Mouse (Mus musculus) mouse trophoblast stem cell (cell line): ENCODE results near the gene Rbfox2.

Source experiments
- in situ Hi-C, 2 experiments: fragments of 300-500 bp; cut with MseI, MboI; formaldehyde crosslinking; loops; 2 replicates in 1 of 2; 3 replicates in 1 of 2; pipeline ENCODE4 v1.15.1; 2025

Rbfox2 gene

DNA sequence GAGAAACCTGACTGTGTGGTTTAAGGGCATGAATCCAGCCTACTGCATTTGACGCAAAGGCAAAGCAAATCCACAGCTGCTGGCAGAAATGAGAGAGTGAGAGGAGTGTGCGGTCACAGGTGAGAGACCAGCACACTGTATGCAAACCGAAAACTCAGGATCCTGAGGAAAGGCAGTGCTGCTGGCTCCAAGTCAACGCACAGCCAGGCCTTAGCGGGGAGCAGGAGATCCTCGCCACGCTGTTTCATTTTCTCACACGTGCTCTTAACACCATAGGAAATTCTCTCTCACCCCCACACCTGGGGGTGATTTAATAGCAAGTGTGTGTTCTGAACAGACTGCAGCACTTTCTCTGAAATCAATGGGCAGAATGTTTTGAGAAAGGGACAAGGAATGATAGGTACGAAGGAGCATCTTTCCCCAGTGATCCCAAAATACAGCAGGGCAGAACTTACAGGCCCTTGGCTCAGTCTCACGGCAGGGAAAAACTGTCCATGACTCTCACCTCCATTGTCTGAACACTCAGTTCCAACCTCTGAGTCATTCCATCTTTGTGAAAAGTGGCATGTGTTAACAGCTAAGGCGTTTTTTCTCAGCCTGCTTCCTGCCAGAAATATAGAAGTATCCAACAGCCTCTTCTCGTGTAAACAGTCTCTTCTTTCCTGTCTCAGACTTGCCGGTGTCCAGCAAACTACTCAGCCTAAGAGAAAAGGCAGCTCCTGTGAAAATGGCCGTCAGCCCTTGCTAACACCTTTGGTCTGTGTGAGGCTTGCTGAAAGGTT is 114.5 kb downstream of the Rbfox2 start:
- in situ Hi-C loops = no loop called here

DNA sequence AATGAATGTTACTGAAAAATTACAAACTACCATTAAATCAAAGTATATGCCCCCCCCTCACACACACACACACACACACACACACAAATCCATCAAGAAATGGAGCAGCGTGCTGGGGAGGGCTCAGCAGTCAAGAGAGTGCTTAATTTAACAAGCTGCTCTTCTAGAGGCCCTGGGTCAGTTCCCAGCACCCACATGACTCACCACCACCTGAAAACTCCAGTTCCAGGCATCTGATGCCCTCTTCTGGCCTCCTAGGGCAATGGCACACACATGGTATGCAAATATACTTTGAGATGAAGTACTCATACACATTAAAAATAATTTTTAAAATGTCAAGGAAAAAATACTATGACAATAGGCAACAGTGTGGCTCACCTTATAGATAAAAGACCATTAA is 120.7 kb downstream of the Rbfox2 start:
- in situ Hi-C loops = no loop called here

DNA sequence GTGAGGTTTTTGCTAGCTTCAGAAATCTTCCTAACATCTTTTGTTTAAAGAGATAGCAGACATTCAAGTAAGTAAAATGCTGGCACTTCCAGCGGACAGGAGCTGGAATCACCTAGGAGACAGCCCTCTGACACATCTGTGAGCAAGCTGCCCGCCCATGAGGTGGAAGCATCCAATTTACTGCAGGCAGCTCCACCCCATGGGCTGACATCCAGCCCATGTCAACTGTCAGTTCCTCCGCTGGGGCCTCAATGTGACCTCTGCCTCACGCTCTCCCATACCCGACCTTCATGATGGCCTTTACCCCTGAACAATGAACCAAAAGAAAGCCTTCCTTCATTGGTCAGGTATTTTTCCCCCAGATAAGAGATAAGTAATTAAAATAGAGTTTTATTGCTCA is 121.2 kb downstream of the Rbfox2 start:
- in situ Hi-C loops = no loop called here

DNA sequence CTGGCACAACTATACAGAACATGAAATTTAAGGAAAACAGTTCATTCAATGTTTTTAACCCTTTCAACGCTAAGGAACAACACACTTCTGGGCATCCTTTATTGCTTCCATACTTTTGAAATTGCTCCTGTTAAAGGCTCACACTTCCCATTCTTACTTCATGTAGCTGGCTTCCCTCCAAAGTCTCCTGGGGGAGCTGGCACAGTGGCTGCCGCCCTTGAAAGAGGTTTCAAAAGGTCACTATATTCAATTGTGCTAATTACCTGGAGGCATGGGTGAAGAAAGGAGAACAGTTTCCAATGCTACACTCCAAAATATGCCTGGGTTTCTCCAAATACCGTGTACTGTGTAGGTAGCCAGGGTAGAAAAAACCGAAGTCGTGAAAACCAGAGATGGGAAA is 124.0 kb downstream of the Rbfox2 start:
- in situ Hi-C loops = no loop called here

DNA sequence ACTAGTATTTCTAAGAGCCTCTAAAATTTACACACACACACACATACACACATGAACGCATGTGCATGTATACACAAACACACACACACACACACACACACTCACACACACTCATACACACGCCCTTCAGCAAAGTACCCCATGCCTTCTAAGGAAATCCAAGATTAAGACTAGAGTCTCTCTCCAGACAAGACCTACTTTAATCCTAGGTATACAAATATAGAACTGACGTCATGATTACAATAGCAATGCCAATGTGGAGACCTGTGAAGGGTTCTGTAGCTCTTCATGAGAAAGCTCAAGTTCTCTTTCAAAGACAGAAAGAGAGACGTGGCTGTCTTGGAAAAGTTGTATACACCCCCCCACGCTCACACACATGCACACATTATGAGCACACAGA is 132.8 kb downstream of the Rbfox2 start:
- in situ Hi-C loops = no loop called here

DNA sequence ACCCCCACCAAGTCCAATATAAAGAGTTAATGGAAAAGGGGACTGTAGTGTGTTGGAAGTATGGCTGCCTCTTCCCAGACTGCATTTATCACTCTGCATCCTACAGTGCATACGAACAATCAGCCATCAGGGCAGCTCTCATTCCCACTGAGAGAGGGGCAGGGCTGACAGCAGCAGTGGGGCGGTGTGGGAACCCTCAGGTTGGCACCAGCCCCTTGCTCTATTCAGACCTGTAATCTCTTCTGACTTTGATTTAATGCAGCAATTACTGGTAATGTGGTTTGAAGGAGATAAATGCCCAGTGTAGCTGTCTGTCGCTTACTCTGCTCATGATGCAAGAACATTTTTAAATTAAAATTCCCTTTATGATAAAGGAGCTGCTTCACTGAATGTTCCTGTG is 134.4 kb downstream of the Rbfox2 start:
- in situ Hi-C loops = no loop called here

DNA sequence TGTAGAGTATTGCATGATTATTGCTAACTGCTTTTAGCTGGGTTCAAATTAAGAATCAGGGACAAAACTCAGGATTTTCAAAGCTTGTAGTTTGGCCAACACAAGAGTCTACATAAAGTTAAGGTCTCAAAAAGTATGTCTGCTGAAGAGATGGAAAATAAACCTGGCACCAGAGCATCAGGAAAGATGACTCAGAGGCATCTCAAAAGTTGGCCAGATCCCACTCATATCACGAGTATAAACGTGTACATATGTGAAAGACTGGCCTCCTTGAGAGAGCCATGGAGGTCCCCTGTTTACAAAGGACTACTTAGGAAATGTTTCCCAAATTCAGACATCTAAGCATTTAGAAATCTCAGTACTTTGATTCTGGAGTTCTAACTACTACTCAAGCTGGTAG is 138.0 kb downstream of the Rbfox2 start:
- in situ Hi-C loops = no loop called here

DNA sequence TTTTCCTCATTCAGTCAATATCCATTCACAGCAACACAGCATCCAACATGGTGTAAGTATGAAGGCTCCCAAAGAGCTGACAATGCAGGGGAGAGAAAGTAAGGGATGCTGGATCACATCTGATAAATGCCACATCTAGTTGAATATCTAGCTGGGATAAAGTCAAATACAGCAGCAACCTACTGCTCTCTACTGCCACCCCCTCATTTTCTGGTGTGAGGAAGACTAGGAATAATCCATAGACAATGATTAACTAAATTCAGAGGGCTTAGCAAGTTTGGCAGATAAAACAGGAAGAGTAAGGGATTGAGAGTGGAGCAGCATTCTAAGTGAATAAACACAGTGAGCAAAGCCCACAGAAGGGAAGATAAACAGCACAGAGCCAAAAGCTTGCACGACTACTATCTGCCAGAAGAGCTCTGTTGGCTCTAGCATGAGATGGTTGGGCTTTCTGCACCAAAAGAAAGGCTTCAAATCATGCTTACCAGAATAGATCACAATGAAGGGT is 140.5 kb downstream of the Rbfox2 start:
- in situ Hi-C loops = no loop called here

DNA sequence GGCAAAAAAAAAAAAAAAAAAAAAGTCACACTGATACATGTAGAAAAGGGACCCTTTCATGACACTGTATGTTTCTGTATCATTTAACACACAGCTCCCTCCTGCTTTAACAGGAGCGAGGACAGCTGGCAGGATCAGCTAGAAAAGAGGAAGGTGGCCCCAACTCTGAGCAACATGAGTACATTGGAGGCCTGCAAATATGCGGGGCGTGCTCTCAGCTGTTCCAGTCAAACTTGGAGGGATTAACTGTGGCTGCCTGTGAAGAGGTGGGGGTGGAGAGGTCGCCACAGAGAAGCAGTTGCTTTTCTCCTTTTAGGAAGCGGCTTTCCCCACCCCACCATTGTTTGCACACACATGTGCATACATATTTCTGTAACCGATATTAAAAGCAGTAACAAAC is 143.5 kb downstream of the Rbfox2 start:
- in situ Hi-C loops = no loop called here

DNA sequence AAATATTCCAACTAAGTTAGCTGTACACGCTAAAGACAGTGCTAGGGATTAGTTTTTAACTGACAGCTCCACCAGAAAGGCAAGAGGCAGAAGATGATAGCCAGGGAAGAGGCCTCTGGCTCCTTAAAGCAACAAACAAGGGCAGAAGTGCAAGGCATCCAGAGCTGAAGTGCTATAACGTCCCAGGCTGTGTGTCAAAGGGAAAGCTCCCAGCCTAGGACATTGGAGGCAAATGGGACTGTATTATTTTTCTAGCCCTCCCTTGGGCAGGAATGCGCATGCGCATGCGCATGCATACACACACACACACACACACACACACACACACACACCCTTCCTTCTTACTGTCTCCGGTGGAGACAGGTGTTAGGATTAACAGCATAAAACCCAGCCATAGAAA is 143.9 kb downstream of the Rbfox2 start:
- in situ Hi-C loops = no loop called here

DNA sequence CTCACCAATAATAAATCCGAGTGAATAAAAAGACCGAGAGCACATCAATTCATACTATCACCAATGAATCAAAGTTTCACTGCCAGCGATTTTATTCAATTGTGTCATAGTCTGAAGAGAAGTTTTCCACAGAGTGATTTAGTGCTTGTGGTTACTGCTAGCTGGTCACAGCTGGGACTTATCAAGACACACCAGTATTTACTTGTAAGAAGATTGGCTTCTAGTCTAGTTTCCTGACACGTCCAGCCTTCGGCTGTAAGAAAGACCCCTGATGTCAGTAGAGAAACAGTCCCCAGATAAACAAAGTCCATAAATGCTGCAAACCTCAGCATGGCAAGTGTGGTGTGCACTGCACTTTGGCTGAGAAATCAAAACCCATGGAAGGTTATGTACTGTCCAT is 145.4 kb downstream of the Rbfox2 start:
- in situ Hi-C loops = no loop called here

DNA sequence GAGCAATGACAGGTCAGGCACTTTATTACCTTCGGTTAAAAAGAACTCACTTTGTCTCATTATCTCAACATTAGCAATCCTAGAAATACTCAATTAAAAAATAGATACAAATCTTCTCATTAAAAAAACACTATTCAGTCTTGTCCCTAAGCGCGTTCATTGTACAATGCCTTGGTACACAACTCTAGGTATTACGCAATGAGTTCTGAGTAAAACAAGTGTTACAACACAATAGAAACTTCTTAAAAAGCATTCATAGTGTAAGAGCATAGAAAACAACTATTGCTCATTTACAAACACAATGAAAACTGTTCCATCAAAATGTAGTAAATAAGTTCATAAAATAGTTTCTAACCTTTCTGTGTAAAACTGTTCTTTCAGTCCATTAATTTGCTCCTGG is 146.0 kb downstream of the Rbfox2 start:
- in situ Hi-C loops = no loop called here

DNA sequence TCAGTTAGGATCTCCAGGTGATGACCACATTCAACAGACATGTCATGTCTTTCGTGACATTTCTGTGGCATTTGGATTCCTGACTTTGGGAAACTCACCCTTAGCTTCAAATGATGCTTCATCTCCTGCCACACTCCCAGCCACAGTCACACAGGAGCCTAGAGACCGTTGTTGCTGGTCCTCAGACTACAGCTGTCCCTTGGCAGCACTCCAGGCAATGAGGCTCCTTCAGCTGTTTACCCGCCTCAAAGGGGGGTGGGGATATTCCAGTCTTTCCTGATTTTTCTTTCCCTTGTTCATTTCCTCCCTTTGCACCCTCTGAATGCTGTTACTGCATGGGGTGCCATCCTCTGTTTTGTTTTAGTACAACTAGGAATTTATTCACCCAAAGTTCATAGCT is 150.3 kb downstream of the Rbfox2 start:
- in situ Hi-C loops = no loop called here

DNA sequence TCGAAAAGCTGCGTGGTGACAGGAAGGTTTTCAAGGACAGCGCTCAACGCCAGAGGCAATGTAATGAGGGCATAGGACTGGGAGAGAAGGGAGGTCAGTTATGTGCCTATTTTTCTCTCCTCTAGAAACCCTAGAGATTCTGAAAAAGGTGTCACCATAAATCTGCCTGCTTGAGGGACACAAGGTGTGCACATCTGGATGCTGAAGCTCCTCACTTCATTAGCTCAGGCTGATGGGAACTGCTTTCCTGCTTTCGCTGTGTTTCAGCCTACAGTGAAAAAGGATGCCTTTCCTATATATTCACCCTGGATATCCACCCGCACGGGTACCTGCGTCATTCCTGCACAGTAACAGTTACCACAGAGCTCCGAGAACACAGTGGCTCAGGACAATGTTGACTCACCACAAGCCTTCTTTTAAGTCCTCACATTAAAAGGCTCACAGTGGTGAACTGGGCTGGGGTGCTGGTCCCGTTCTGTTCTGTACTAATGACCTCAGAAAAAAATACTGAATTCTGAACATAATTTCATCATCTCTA is 152.5 kb downstream of the Rbfox2 start:
- in situ Hi-C loops = no loop called here

DNA sequence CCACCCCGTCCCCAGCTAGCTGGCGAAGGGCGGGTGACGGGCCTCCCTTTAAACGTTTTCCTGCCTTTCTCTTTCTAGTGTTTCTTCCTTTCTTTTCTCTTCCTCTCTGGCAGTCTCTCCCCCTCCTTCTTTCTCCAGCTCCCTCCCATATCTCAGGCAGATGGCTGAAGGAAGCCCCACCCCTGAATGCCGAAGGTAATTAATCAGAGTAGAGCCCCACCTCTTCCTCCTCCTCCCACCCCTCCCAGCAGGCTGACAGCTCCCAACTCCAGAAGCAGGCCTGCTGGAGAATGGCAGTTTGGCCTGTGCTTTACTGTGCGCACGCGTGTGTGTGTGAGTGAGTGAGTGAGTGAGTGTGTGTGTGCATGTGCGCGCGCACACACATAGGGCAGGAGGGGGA is 153.2 kb downstream of the Rbfox2 start:
- in situ Hi-C loops = no loop called here

DNA sequence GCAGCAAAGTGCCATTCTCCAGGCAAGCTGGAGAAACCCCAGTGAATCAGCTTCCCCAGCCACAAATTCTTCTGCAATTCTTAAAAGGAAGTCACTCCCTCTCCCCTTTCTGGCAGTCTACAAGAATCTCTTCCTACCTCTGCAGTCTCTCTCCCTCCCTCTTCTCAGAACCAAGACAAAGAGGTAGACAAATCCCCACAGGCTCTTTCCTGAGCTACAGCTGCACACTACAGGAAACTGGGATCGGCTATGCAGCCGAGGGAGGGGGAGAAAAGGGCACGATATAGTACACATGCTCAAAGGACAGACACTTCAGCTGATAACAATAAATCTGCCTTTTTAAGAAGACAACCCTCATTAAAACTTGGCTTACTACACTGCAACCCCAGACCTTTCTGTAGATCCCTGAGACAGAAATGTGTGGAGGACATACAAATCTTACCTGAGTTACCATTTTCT is 153.7 kb downstream of the Rbfox2 start:
- in situ Hi-C loops = no loop called here

DNA sequence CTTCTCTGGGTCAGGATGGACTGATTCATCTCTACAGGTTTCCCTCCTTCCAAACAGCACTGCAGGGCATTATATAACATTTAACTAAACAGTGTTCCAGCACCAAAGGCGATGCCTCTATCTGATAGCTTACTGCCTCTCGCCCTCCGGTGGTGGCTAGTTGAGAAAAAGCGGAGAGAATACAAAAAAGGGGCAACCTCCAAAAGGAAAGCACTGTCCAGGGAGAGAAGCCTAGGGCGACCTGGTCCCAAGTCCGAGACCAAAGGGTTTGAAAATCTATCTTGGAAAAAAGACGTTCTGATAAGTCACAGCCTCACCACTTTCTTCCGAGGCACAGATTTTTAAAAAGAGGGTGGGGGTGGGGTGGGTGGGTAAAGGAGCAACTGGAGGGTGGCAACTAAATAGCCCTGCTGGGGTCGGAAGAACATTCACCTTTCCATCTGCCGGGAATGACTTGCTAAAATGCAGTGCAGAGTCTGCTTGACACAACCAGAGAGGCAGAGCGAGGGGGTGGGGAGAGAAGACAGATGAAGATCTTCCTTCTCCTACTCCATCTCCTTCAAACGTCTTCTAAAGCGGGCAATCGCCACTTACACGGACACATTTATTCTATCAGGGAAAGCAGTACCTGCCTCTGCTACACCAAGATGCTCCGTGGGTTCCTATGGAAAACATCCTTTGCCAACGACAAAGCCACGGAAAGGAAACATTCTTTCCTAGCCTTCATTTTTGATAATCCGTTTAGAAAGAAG is 154.3 kb downstream of the Rbfox2 start:
- in situ Hi-C loops = no loop called here

DNA sequence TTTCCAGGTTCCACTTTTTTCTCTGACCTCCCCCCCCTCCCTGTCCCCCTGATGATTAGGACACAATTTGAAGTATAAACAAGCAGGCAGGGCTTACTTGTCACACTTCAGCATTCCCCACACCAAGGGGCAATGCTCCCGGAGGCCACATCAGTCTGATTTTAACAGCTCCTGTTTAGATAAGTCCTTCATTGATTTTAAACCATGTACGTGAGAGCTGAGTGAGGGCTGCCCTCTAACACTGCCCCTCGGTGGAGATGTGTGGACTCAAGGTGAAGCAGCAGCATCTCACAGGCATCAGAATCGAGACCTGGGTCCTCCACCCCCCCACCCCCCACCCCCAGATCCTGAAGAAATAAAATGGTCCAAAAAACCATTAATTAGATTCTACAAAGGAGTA is 155.0 kb downstream of the Rbfox2 start:
- in situ Hi-C loops = no loop called here

DNA sequence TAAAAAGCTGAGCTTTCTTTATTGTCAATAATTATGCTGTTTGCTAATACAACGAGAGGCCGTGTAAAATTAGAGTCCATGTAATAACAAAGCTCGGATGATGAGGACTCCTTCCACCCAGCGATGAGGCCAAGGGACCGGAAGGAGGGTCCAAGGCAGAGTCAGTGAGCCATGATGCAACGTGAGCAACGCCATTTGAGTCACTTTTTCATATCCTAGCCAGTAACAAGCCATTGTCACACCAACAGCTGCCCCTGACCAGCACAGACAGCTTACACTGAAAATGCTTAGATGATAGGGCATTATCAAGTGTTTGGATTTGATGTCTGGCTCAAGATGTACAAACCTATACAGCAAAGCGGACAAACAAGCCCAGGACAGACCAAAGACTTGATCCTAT is 155.6 kb downstream of the Rbfox2 start:
- in situ Hi-C loops = no loop called here

DNA sequence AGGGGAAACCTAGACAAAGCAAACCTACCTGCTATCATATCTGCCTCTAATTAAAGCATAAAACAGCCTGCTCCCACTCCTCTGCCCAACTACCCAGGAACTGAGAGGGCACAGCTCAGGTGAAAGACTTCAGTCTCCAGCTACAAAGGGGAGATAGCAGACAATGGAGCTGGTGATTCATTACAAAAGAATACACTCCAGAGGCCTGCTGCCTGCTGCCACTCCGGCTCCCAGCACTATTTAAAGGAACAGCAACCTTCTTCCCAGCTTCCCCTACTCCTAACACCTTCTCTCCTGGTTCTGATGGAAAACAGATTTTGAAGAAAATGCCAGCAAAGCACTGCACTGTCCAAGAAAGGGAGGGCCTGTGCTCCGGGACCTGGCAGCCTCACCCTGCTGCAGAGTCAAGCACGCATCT is 156.4 kb downstream of the Rbfox2 start:
- in situ Hi-C loops = no loop called here

DNA sequence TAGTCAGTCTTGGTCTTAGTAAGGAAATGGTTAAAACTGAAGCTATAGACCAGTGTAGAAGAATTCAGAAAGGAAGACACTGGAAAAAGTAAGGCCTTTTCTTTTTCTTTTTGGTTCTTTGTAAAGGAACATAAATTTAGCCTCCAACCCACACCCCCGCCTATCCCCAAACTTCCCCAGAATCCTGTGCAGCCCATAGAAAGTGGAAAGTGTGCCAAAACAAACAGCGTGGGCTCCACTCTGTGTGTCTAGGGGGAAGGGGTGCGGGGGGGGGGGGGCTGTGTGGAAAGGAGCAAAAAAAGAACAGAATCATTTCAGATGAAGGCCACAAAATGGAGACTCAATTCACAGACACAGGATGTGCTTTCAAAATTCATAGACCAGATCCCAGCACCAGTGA is 156.8 kb downstream of the Rbfox2 start:
- in situ Hi-C loops = no loop called here

DNA sequence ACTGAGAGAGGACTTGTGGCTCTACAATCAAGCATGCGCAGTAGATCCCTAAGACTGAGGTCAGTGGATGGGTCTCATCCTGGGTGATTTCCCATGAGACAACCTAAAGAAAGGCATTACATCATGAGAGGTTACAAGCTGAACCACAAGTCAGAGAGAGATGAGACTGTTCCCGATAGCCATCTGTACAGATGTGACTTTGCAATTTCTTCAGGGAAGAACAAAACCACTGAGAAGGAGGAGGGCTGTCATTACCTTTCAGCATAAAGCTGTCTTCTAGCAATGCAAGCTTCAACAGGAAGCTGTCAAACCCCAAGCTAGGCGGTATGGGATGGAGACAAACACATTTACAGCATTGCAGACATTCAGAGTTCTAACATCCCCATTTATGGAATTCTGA is 157.3 kb downstream of the Rbfox2 start:
- in situ Hi-C loops = no loop called here

DNA sequence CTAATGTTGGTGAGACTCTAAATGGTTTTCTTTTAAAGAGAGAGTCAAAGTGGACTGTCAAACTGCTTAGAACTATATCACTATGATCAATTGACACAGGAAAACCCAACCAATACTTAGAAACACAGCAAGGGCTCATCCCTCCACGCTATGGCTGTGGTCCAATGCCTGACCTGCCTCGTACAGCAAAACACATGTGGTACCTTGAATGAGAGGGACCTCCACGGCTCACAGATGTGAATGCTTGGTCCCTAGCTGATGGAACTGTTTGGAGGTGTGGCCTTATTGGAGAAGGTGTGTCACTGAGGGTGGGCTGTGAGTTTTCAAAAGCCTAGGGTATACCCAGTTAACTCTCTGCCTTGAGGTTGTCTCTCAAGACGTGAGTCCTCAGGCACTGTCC is 159.9 kb downstream of the Rbfox2 start:
- in situ Hi-C loops = no loop called here
